Mouse (Mus musculus): ENCODE data around the gene 4933411K16Rik.

- TF ChIP-seq CTCF (IDR thresholded peaks at IDR 0.05; ENCODE audit: control insufficient read depth, insufficient read depth, low read length) (no peak), POLR2A (IDR thresholded peaks at IDR 0.05; ENCODE audit: borderline replicate concordance, control insufficient read depth, low read depth, low read length) (no peak)
Measured at GRCm38 (mm10) chr19:42011123-42011522, 40.9 kb upstream of the 4933411K16Rik start.
